Mouse (Mus musculus): ENCODE measurements at regions not wholly inside any gene's neighbourhood (a gene's known extent, or its start where the extent isn't known, plus 50 kb on each side); places are given as distances from the start of the nearest gene placed in this dataset.

DNA sequence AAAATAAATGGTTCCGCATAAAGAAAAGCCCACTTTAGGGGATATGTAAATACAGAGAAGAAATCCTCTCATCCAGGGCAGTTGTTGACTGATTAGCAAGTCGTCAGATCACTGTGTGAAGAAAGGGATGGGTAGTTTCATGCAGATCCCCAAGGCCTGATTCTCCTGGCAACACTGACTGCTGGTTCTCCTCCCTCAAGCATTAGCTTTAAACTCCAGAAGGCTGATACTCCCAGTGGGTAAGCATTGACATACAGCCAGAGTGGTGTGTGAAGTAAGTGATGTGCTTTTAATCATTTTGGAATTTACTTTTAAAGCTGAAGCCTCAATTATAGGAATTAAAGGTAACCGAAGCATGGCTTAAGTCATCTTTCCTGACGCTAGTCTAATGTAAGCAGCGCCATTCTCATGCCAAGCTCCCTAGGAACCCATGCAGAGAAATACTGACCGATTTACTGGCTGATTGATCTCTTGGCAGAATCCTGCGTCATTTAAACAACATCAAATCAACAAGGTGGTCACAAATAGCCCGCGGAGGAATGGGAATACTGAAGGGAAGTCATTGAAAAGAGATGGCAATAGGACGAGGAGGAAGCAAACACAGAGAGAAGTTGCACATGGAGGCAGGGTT, 1029.3 kb downstream of the Slc22a22 start:
- ATAC-seq = no peak

GRCm38 (mm10) chr15:56440171-56440570, 1037.3 kb downstream of the Slc22a22 start:
- no peaks in the 10 kb centered on the region for H3K36me3 ChIP-seq (ENCODE audit: control insufficient read depth, insufficient read depth)
- H3K4me2 ChIP-seq (ENCODE audit: low read length) = no peak overlapping the region
- ATAC-seq = no peak
- 84% methylated on average over 4 of the region's 4 CpGs for WGBS
- no peaks in the 10 kb centered on the region for H3K27me3 ChIP-seq (replicated peaks; ENCODE audit: control insufficient read depth, insufficient read depth, low read length)
- H3K4me3 ChIP-seq (replicated peaks; ENCODE audit: low read length) = no peak overlapping the region
- no peak overlapping the region for H3K27ac ChIP-seq (ENCODE audit: low read length)
- H3K9me3 ChIP-seq (ENCODE audit: control insufficient read depth, low read length) = no peaks in the 10 kb centered on the region
- H3K4me1 ChIP-seq (replicated peaks; ENCODE audit: control insufficient read depth, insufficient read depth, low read length) = no peaks in the 10 kb centered on the region
- no peak overlapping the region for H3K9ac ChIP-seq (replicated peaks; ENCODE audit: low read depth, low read length)

More for the DNA sequence above, 1029.3 kb downstream of the Slc22a22 start:
- Histone ChIP-seq H3K4me3 (replicated peaks; ENCODE audit: low read length) (no peak overlapping the region), H3K9me3 (ENCODE audit: control insufficient read depth, low read length) (no peaks in the 10 kb centered on the region), H3K36me3 (ENCODE audit: control insufficient read depth, insufficient read depth) (no peaks in the 10 kb centered on the region), H3K27ac (ENCODE audit: low read length) (no peak overlapping the region), H3K9ac (replicated peaks; ENCODE audit: low read depth, low read length) (no peak overlapping the region), H3K4me1 (replicated peaks; ENCODE audit: control insufficient read depth, insufficient read depth, low read length) (no peaks in the 10 kb centered on the region), H3K27me3 (replicated peaks; ENCODE audit: control insufficient read depth, insufficient read depth, low read length) (no peaks in the 10 kb centered on the region), H3K4me2 (ENCODE audit: low read length) (no peak overlapping the region)
- 66% methylated on average over 10 of the region's 10 CpGs for WGBS

DNA sequence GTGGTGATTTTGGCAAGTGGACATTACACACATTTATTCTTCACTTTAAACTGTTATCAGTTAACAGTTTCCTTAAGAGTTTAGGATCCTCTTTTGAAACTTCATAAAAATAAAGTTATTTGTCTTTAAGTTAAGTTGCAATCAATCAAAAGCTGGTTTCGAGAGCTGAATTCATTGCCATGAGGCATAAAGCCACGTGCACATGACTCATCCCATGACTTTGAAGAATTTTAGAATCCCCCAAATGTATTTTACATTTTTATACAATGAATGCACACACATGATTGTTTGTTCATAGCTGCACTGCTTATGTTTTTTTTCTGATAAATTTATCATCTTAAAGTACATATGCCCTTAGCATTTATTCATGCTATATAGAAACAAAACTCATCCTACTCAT, 1039.1 kb downstream of the Slc22a22 start:
- WGBS = 80% methylated on average over 2 of the region's 2 CpGs
- no peak overlapping the region for H3K4me3 ChIP-seq (replicated peaks; ENCODE audit: low read length)
- H3K27me3 ChIP-seq (replicated peaks; ENCODE audit: control insufficient read depth, insufficient read depth, low read length) = no peaks in the 10 kb centered on the region
- H3K4me2 ChIP-seq (ENCODE audit: low read length) = no peak overlapping the region
- no peak for ATAC-seq
- H3K9me3 ChIP-seq (ENCODE audit: control insufficient read depth, low read length) = no peaks in the 10 kb centered on the region
- no peaks in the 10 kb centered on the region for H3K36me3 ChIP-seq (ENCODE audit: control insufficient read depth, insufficient read depth)
- no peaks in the 10 kb centered on the region for H3K4me1 ChIP-seq (replicated peaks; ENCODE audit: control insufficient read depth, insufficient read depth, low read length)
- H3K27ac ChIP-seq (ENCODE audit: low read length) = no peak overlapping the region
- no peak overlapping the region for H3K9ac ChIP-seq (replicated peaks; ENCODE audit: low read depth, low read length)

DNA sequence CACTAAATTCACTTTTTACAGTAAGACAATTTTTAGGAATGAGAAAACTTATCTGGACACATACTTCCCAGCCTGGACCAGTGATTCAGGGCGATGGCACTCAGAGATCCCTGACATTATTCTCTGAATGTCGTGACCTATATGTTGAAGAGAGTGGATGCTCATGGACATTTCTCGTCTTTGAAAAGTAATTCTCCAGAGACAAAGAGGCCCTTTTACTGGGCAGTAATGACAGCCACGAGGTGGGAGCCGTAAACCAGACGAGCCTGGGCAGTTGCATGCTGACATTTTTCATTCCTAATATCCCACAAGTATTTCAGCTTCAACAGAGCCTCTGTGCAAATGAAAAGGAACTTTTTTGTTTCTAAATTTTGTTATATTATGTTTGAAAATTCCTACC, 1041.3 kb downstream of the Slc22a22 start:
- Histone ChIP-seq H3K9ac (replicated peaks; ENCODE audit: low read depth, low read length) (no peak overlapping the region), H3K4me2 (ENCODE audit: low read length) (no peak overlapping the region), H3K4me3 (replicated peaks; ENCODE audit: low read length) (no peak overlapping the region), H3K27ac (ENCODE audit: low read length) (no peak overlapping the region), H3K4me1 (replicated peaks; ENCODE audit: control insufficient read depth, insufficient read depth, low read length) (no peaks in the 10 kb centered on the region), H3K36me3 (ENCODE audit: control insufficient read depth, insufficient read depth) (no peaks in the 10 kb centered on the region), H3K27me3 (replicated peaks; ENCODE audit: control insufficient read depth, insufficient read depth, low read length) (no peaks in the 10 kb centered on the region), H3K9me3 (ENCODE audit: control insufficient read depth, low read length) (no peaks in the 10 kb centered on the region)
- 75% methylated on average over 6 of the region's 6 CpGs for WGBS
- no peak for ATAC-seq

- H3K27me3 ChIP-seq (replicated peaks; ENCODE audit: control insufficient read depth, insufficient read depth, low read length) = no peaks in the 10 kb centered on the region
- H3K9me3 ChIP-seq (ENCODE audit: control insufficient read depth, low read length) = no peaks in the 10 kb centered on the region
- H3K36me3 ChIP-seq (ENCODE audit: control insufficient read depth, insufficient read depth) = no peaks in the 10 kb centered on the region
- no peak overlapping the region for H3K9ac ChIP-seq (replicated peaks; ENCODE audit: low read depth, low read length)
- H3K4me1 ChIP-seq (replicated peaks; ENCODE audit: control insufficient read depth, insufficient read depth, low read length) = no peaks in the 10 kb centered on the region
- no peak overlapping the region for H3K4me2 ChIP-seq (ENCODE audit: low read length)
- H3K27ac ChIP-seq (ENCODE audit: low read length) = no peak overlapping the region
- no peak for ATAC-seq
- WGBS = 23% methylated on average over 4 of the region's 4 CpGs
- no peak overlapping the region for H3K4me3 ChIP-seq (replicated peaks; ENCODE audit: low read length)
Observed at GRCm38 (mm10) chr15:56425986-56426385, 1051.4 kb downstream of the Slc22a22 start.

GRCm38 (mm10) chr15:56420681-56421080, 1056.7 kb downstream of the Slc22a22 start:
- ATAC-seq = no peak
- WGBS = 32% methylated on average over 1 of the region's 1 CpGs
- H3K9ac ChIP-seq (replicated peaks; ENCODE audit: low read depth, low read length) = no peak overlapping the region

DNA sequence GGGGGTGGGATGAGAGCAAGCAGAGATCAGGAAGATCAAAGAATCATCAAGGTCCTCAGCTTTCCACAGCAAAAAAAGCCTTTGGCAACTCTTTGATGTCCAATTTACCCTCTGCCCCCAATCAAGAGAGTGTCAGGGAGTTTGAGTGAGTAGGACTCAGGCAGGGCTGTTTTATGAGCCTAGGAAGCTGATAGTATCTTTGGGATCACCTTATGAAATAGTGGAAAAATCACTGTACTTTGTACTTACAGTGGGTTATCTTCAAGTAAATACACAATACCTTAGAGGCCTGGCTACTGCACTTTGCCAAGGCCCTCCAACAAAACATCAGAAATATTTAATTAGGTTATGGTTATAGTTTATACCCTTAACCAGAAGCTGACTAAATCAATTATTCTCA, 1085.4 kb downstream of the Slc22a22 start:
- no peak for ATAC-seq
- no peaks in the 10 kb centered on the region for H3K9me3 ChIP-seq (ENCODE audit: control insufficient read depth, low read length)
- H3K4me2 ChIP-seq (ENCODE audit: low read length) = no peak overlapping the region
- no peaks in the 10 kb centered on the region for H3K4me1 ChIP-seq (replicated peaks; ENCODE audit: control insufficient read depth, insufficient read depth, low read length)
- H3K36me3 ChIP-seq (ENCODE audit: control insufficient read depth, insufficient read depth) = no peaks in the 10 kb centered on the region
- no peak overlapping the region for H3K27ac ChIP-seq (ENCODE audit: low read length)
- no peak overlapping the region for H3K4me3 ChIP-seq (replicated peaks; ENCODE audit: low read length)
- H3K9ac ChIP-seq (replicated peaks; ENCODE audit: low read depth, low read length) = no peak overlapping the region
- H3K27me3 ChIP-seq (replicated peaks; ENCODE audit: control insufficient read depth, insufficient read depth, low read length) = no peaks in the 10 kb centered on the region

More at GRCm38 (mm10) chr15:56420681-56421080, 1056.7 kb downstream of the Slc22a22 start:
- Histone ChIP-seq H3K4me2 (ENCODE audit: low read length) (no peak overlapping the region), H3K27me3 (replicated peaks; ENCODE audit: control insufficient read depth, insufficient read depth, low read length) (no peaks in the 10 kb centered on the region), H3K4me3 (replicated peaks; ENCODE audit: low read length) (no peak overlapping the region), H3K9me3 (ENCODE audit: control insufficient read depth, low read length) (no peaks in the 10 kb centered on the region), H3K27ac (ENCODE audit: low read length) (no peak overlapping the region), H3K36me3 (ENCODE audit: control insufficient read depth, insufficient read depth) (no peaks in the 10 kb centered on the region), H3K4me1 (replicated peaks; ENCODE audit: control insufficient read depth, insufficient read depth, low read length) (no peaks in the 10 kb centered on the region)

DNA sequence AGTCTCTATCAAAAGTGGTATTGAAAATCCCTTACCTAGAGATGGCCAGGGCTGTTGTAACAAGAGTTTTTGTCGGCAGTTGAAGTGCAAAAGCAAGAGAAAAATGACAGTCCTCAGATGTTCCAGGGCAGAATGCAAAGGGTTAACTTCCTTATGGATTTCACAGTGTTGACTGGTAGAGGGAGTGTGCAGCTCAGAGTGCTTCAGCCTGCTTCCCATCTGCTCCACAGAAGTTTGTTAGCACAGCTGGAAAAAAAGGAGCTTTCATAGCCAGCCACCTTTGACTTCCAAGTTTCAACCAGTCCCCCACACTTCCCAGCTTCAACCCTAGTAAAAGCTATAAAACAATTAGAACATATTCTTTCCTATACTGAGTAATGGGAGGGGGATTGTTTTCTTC, 1098.9 kb downstream of the Slc22a22 start:
- Histone ChIP-seq H3K9me3 (ENCODE audit: control insufficient read depth, low read length) (no peaks in the 10 kb centered on the region), H3K4me2 (ENCODE audit: low read length) (no peak overlapping the region), H3K36me3 (ENCODE audit: control insufficient read depth, insufficient read depth) (no peaks in the 10 kb centered on the region), H3K4me1 (replicated peaks; ENCODE audit: control insufficient read depth, insufficient read depth, low read length) (no peaks in the 10 kb centered on the region), H3K4me3 (replicated peaks; ENCODE audit: low read length) (no peak overlapping the region), H3K27ac (ENCODE audit: low read length) (no peak overlapping the region), H3K27me3 (replicated peaks; ENCODE audit: control insufficient read depth, insufficient read depth, low read length) (no peaks in the 10 kb centered on the region), H3K9ac (replicated peaks; ENCODE audit: low read depth, low read length) (no peak overlapping the region)
- 81% methylated on average over 1 of the region's 1 CpGs for WGBS
- no peak for ATAC-seq

DNA sequence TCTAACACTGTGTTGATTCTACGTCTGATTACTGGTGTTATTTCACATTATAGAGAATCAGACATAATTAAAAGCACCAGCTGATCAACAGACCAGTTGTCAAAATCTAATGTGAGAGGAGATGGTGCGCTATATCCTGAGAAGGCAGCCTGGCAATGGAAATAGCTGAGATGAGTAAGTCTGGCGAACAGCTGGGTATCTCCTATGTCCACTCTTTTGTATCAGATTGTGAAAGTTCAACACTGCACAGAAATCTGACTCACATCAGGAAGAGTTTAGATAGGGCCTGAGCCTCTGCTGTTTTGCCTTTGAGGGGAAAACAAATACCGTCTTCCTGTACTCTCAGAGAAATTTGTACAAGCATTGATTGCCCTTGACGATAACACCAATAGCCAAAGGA, 1126.5 kb downstream of the Slc22a22 start:
- Histone ChIP-seq H3K4me3 (replicated peaks; ENCODE audit: low read length) (no peak overlapping the region), H3K4me1 (replicated peaks; ENCODE audit: control insufficient read depth, insufficient read depth, low read length) (no peaks in the 10 kb centered on the region), H3K36me3 (ENCODE audit: control insufficient read depth, insufficient read depth) (no peaks in the 10 kb centered on the region), H3K9ac (replicated peaks; ENCODE audit: low read depth, low read length) (no peak overlapping the region), H3K27ac (ENCODE audit: low read length) (no peak overlapping the region), H3K4me2 (ENCODE audit: low read length) (no peak overlapping the region), H3K9me3 (ENCODE audit: control insufficient read depth, low read length) (no peaks in the 10 kb centered on the region), H3K27me3 (replicated peaks; ENCODE audit: control insufficient read depth, insufficient read depth, low read length) (no peaks in the 10 kb centered on the region)
- ATAC-seq = no peak
- 91% methylated on average over 5 of the region's 5 CpGs for WGBS

- 76% methylated on average over 2 of the region's 2 CpGs for WGBS
- Histone ChIP-seq H3K9me3 (ENCODE audit: control insufficient read depth, low read length) (no peaks in the 10 kb centered on the region), H3K4me3 (replicated peaks; ENCODE audit: low read length) (no peak overlapping the region), H3K27me3 (replicated peaks; ENCODE audit: control insufficient read depth, insufficient read depth, low read length) (no peaks in the 10 kb centered on the region), H3K4me2 (ENCODE audit: low read length) (no peak overlapping the region), H3K27ac (ENCODE audit: low read length) (no peak overlapping the region), H3K4me1 (replicated peaks; ENCODE audit: control insufficient read depth, insufficient read depth, low read length) (no peaks in the 10 kb centered on the region), H3K9ac (replicated peaks; ENCODE audit: low read depth, low read length) (no peak overlapping the region), H3K36me3 (ENCODE audit: control insufficient read depth, insufficient read depth) (no peaks in the 10 kb centered on the region)
- no peak for ATAC-seq
Observed at GRCm38 (mm10) chr15:56346111-56346510, 1131.3 kb downstream of the Slc22a22 start.

All from forebrain, embryonic 16.5 days (tissue).